Mouse (Mus musculus) C2C12 (cell line): Measurements from ENCODE around the gene Mark2.

ENCODE experiments used
- CEBPB ChIP-seq: IDR thresholded peaks from one replicate; pipeline ENCODE4 v1.6.1; 2011; ENCODE audit warnings: low read depth, mild to moderate bottlenecking, control low read depth, moderate library complexity
- CTCF ChIP-seq: IDR thresholded peaks from one replicate; pipeline ENCODE4 v1.5.1; 2011; ENCODE audit not compliant: control insufficient read depth, insufficient read depth, insufficient read length

- TF ChIP-seq CTCF (no peak), CEBPB (no peak)
These were observed 72.2 kb downstream of the Mark2 start for GRCm38 (mm10) chr19:7269290-7270044.
